Mouse (Mus musculus) CD4-positive helper T cell, adult 2 months (primary cell): Measurements from ENCODE around the gene Map1b.

Source experiments
- DNase-seq: peaks from one replicate; pipeline ENCODE4 v3.0.0-alpha.2; 2012; ENCODE audit warnings: low read depth, missing footprints, low spot score

Map1b gene

DNA sequence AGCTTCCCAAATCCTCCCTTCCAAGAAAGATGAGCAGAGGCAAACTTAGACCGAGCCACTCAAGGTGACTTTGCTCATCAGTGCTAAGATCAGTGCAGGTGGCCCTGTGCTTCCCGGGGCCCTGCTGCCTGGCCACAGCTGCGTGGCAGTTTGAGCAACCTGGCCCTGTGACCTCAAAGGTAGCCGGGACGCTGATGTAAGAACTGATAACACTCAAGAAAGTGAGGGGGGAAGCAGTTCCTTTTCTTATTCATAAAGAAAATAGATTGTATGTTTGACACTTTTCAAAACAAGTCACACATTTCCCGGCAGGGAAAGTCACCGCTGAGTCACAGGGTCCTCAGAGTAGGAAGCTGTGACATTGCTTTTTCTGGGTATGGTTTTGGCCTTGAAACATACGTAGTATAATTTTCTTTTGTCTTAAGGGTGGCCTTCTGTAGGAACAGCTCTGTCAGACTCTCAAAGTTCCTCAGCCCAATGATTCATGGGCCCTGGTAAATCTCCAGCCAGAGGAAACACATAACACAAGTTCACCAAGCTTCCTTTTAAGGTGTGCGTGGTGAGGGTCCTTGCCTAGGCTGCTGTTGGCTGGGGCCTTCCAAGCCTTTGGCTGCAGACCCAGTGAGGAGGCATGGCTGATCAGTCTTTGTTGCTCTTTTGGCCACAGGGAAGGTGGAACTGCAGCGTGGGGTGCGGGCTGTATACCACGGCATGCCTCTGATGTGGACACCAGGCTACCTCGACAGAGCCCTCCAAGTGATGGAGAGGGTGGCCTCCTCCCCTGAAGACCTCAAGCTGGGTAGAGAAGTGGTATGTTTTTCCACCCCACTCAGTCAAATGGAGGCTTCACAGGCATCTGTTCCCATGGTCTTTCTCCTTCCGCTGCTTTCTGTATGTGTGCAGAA lies 105.5 kb downstream of the Map1b start:
- peak; percentile 44 for DNase-seq

- no peak for DNase-seq
These were observed 107.1 kb downstream of the Map1b start for GRCm38 (mm10) chr13:99409216-99409615.

DNA sequence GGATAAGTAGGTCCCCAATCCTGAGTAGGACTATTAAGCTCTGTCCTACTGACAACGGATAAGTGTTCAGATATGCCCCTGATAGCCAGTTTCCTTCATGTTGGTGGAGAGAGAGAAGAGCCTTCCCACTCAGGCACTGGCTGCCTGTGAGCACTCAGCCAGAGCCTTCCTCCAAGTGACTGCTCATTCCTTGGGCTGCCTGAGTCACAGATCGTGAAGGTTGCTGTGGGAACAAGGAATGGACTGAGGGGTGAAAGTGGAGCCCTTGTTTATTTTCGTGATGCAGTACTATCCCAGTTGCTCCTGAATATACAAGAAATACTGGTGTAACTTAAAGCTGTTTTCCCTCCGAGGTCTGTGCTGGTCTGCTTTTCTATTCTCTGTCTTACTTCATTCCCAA lies 117.0 kb downstream of the Map1b start:
- no peak for DNase-seq

GRCm38 (mm10) chr13:99398149-99398701 lies 118.1 kb downstream of the Map1b start:
- DNase-seq = peak; percentile 42

DNA sequence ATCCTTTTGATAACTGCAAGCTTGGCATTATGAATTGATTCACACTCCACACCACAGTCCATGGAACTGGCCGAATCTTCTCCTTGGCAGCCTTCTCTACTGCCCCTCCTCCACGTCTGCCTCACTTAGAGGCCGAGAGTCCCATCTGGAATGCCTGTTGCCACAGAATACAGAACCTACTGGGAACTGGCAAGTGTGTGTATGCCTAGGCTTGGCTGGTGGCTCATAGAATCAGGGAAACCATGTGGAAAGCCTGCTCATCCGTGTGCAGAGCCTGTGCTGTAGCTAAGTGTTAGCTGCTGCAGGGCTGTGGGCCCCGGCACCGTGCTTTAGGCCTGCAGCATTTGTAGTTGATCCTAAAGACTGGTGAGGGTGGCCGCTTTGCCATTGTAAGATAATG lies 119.1 kb downstream of the Map1b start:
- DNase-seq = no peak

- DNase-seq = no peak
These were observed 120.8 kb downstream of the Map1b start for GRCm38 (mm10) chr13:99395531-99395930.

- no peak for DNase-seq
These were observed 121.6 kb downstream of the Map1b start for GRCm38 (mm10) chr13:99394694-99395093.

DNA sequence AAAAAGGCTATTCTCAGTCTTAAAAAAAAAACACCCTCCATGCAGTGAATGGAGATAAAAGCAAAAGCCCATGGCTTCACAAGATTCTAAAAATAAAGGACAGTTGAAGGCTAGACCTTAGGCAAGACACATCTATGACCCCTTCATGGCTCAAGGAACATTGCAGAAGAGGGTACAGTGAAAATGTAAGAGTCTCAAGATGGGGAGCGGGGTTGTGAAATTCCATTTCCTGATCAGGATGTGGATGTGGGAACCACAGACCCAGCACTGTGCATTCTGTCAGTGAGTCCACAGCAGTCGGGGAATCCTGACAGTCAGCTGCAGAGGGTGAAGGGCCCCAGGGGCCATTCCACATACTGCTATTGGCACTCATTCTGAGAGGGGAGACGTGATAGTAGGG lies 123.2 kb downstream of the Map1b start:
- DNase-seq = no peak

GRCm38 (mm10) chr13:99391417-99391816 lies 124.9 kb downstream of the Map1b start:
- no peak for DNase-seq

DNA sequence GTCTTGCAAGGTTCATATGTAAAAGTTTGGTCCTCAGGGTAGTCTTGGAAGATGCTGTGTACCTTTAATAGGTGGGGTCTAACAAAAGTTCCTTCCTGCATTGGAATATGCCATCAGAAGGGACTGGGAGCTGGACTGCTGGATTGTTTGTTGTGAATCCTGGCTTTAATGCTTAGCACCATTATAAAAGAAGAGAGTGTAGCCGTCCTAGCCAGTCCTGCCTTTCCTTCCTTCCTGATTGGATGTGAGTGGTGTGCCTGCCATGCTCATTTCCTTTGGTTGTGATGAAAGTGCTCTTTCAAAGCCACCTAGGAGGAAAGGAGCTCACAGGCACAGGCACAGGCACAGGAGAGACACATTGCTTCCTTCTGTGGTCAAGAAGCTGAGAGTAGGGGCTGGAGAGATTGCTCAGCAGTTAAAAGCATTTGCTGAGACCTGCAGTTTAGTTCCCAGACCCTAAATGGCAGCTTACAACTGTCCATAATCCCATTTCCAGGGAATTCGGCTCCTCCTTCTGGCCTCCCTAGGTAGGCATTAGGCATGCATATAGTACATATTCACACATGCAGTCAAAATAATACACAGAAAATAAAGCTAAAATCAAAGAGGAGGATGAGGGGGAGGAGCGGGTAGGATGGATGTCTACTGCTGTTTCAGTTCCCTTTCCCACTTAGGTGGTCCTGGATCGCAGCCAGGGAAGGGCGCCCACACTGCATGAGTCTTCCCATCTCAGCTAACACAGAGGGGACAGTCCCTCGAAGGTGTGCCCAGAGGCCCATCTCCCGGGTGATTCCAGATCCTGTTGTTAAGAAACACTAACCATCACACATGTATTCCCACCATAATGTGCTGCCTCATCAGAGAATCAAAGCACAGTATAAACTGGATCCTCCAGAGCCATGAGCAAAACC lies 128.2 kb downstream of the Map1b start:
- no peak for DNase-seq

- DNase-seq = no peak
These were observed 130.0 kb downstream of the Map1b start for GRCm38 (mm10) chr13:99386341-99386740.

DNA sequence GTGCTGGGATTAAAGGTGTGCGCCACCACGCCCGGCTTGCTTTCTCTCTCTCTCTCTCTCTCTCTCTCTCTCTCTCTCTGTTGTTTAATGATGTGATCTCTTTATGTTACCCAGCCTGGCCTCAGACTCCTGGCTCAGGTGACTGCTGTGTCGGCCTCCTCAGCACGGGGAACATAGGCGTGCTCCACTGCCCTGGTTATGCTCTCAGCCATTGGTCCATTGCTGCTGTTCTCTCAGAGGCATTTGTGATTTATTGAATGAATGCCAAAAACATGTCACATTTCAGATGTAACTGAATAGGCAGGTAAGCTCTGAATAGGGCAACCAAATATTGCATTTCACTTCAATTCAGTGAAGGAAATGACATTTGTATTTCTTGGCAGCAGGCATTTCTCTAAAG lies 130.4 kb downstream of the Map1b start:
- no peak for DNase-seq

GRCm38 (mm10) chr13:99384555-99385203 lies 131.7 kb downstream of the Map1b start:
- peak; percentile 80 for DNase-seq

GRCm38 (mm10) chr13:99382373-99382772 lies 134.0 kb downstream of the Map1b start:
- no peak for DNase-seq

DNA sequence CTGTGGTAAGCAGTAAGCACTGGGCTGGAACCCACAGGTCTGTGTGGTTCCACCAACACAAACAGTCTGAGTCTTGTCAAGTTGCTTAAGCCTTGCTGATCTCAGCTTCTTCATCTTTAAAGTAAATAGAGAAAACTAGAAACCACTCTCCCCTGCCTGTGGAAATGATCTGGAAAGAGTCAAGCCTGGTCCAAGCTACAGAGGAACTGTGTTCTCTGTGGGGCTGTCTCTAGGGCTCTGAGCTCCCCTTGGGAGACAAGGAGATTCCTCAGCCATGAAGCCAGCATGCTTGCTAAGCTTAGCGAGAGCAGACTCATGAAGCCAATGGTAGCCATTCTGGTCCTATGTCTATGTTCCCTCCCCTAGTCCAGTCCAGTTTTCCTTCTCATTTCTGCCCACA lies 138.1 kb downstream of the Map1b start:
- no peak for DNase-seq

- DNase-seq = no peak
These were observed 139.3 kb downstream of the Map1b start for GRCm38 (mm10) chr13:99377055-99377454.

GRCm38 (mm10) chr13:99375550-99375949 lies 140.8 kb downstream of the Map1b start:
- peak; percentile 60 for DNase-seq

DNA sequence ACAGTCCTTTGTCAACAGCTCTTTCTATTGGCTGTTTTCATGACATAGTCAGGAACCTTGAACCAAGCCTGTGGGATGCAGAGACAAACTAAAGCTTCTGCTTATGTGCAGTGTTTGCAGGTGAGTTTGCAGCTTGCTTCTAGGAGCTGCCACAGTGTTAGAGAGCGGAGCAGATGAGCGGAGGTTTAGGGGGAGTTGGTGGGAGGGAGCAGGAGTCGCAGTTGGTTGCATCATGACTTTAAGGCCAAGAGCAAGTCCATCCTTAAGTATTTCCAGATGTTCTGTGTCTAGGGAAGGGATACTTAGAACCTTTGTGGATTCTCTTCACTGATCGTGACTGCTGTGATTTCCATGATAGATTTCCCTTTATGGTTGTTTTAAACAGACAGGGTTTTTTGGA lies 142.1 kb downstream of the Map1b start:
- no peak for DNase-seq

GRCm38 (mm10) chr13:99373684-99374083 lies 142.7 kb downstream of the Map1b start:
- no peak for DNase-seq
